Mouse (Mus musculus) MEL (cell line): ENCODE results near the gene Slc35d2.
A peak's percentile ranks its signal among the peaks of the same experiment; 100 is the strongest.

Experiments used
- CTCF ChIP-seq, 3 experiments: IDR thresholded peaks in 2 of 3; conservative IDR thresholded peaks in 1 of 3; 2 replicates each; pipeline ENCODE4 v1.5.1; 2011 to 2012; ENCODE audit warnings: low read length in 3 of 3, low read depth in 2 of 3, mild to moderate bottlenecking in 2 of 3, improper control_type of control experiment in 1 of 3, inconsistent platforms in 1 of 3, mixed read lengths in 1 of 3, moderate library complexity in 1 of 3; ENCODE audit not compliant: control insufficient read depth in 1 of 3, insufficient read depth in 1 of 3, poor library complexity in 1 of 3, severe bottlenecking in 1 of 3
- EP300 ChIP-seq, 2 experiments: IDR thresholded peaks; 2 replicates each; pipeline ENCODE4 v1.6.1; 2011; ENCODE audit warnings: improper control_type of control experiment in 2 of 2, low read length in 2 of 2, low read depth in 1 of 2, mild to moderate bottlenecking in 1 of 2
- HCFC1 ChIP-seq: IDR thresholded peaks from 2 replicates; pipeline ENCODE4 v1.6.1; 2012; ENCODE audit warnings: low read depth, mild to moderate bottlenecking, inconsistent platforms, low read length, improper control_type of control experiment, moderate library complexity
- KAT2A ChIP-seq: conservative IDR thresholded peaks from 2 replicates; pipeline ENCODE4 v1.6.1; 2012; ENCODE audit warnings: low read depth, low read length, improper control_type of control experiment, inconsistent platforms
- POLR2A ChIP-seq, 2 experiments: IDR thresholded peaks; 2 replicates each; pipeline ENCODE4 v1.6.1; 2011 to 2012; ENCODE audit warnings: low read length in 2 of 2, mild to moderate bottlenecking in 2 of 2, control low read depth in 1 of 2, improper control_type of control experiment in 1 of 2, low read depth in 1 of 2, moderate library complexity in 1 of 2; ENCODE audit not compliant: control insufficient read depth in 1 of 2, insufficient read depth in 1 of 2, poor library complexity in 1 of 2

DNA sequence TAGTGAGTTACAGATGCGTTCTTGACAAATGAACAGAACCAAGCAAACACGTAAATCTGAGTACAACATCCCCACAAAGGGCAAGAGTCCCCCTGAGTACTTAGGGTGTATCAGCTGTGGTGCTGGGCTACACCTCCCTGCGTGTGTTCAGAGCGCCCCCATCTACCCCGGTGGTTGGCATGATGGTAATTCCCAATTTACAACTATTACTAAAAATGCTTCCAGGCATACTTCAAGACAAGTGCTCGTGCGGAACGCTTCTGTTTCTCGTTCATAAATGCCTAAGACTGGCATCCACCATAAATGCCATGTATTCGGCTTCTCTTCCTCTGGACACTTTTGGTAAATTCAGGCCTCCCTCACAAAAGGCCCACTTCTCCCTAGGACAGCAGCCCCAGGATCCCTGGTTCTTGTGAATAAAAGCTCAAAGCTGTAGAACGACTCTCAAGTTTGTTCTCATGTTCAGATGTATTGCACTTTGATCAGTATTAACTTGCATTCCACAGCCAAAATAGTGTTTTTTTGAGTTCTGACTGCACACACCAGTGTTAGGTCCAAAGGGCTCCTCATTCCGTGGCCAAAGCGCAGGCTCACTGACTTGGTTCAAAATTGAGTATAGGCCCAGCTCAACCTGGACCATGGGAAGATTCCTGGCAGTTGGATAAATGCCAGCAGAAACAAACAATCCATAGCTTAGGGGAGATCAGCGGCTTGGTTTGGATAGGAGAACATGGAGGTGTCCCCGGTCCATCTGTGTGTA lies 628 bp upstream of the Slc35d2 start:
- TF ChIP-seq CTCF (IDR thresholded peaks at IDR 0.05 in 2 of 3, conservative IDR thresholded peaks at IDR 0.05 in 1 of 3; ENCODE audit: control insufficient read depth in 1 of 3, insufficient read depth in 1 of 3, low read depth in 2 of 3, low read length in 3 of 3, poor library complexity in 1 of 3, severe bottlenecking in 1 of 3) (peak; percentile 34 to 62 (median 58)), KAT2A (no peak), EP300 (IDR thresholded peaks at IDR 0.05; ENCODE audit: low read depth in 1 of 2, low read length in 2 of 2) (no peak), HCFC1 (no peak), POLR2A (IDR thresholded peaks at IDR 0.05; ENCODE audit: control insufficient read depth in 1 of 2, insufficient read depth in 1 of 2, low read depth in 1 of 2, low read length in 2 of 2, poor library complexity in 1 of 2) (no peak)
